Mouse (Mus musculus): ENCODE data around the gene Klhl31.

DNA sequence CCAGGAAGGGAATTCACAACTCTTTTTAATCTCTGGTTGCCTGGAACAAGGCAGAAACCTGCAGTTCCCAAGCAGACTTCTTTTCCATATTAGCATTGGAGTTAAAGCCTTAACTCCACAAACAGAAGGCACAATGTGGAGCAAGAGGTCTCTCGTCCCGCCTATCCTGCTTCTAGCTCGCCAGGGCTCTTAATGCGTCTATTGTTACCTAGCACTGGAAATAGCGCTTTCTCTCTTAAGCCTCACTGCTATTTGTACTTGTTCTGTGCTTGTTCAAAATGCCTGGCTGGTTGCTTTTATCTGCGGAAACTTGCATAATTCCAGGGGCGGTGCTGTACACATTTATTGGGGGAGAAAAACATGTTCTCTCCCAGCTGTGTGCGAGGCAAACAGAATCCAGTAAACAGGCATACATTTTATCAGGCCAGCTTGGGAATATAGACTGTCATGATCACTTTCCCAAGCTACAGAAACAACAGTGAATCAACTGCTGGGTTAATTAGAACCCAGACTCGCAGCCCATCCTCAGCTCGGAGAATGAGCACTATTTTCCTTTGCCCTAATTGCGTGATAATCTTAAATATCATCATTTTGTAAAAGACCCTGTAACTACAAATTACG is 41.2 kb upstream of the Klhl31 start:
- TF ChIP-seq CHD2 (IDR thresholded peaks at IDR 0.05; ENCODE audit: low read depth, low read length) = no peak
- no peak for TF ChIP-seq ZNF384 (IDR thresholded peaks at IDR 0.05; ENCODE audit: low read depth, low read length)
- no peak for TF ChIP-seq MAFK (IDR thresholded peaks at IDR 0.05; ENCODE audit: insufficient read depth, low read depth, low read length)
- no peak for TF ChIP-seq ZC3H11A (IDR thresholded peaks at IDR 0.05; ENCODE audit: borderline replicate concordance, low read depth, low read length)
